Mouse (Mus musculus) testis, adult 2 months (tissue): ENCODE data around the gene Cacng7. TPM values are rescaled to one million over a fixed set of nuclear protein-coding genes. Genes with fewer than 3 reads are reported as not detected.

Experiments used
- H3K27ac ChIP-seq: fragments of 200-500 bp; 2 replicates; pipeline ENCODE4 v1.5.1; 2012; ENCODE audit warnings: low read depth, low read length; ENCODE audit not compliant: control insufficient read depth, insufficient read depth
- H3K27me3 ChIP-seq: fragments of 200-500 bp; 2 replicates; pipeline ENCODE4 v1.6.1; 2012; ENCODE audit warnings: mild to moderate bottlenecking, low read length, moderate library complexity; ENCODE audit not compliant: control insufficient read depth, insufficient read depth
- H3K36me3 ChIP-seq: fragments of 200-500 bp; 2 replicates; pipeline ENCODE4 v1.6.1; 2012; ENCODE audit warnings: mild to moderate bottlenecking, low read length; ENCODE audit not compliant: control insufficient read depth, insufficient read depth
- H3K4me1 ChIP-seq: fragments of 200-500 bp; 2 replicates; pipeline ENCODE4 v1.6.1; 2012; ENCODE audit warnings: low read length; ENCODE audit not compliant: control insufficient read depth, insufficient read depth
- H3K4me3 ChIP-seq: fragments of 200-500 bp; 2 replicates; pipeline ENCODE4 v1.5.1; 2012; ENCODE audit warnings: low read depth, mild to moderate bottlenecking, low read length, moderate library complexity, mixed read lengths; ENCODE audit not compliant: control insufficient read depth
- CTCF ChIP-seq: fragments of 200-500 bp; IDR thresholded peaks from 2 replicates; pipeline ENCODE4 v1.5.1; 2012; ENCODE audit warnings: low read depth, mild to moderate bottlenecking, inconsistent platforms, low read length, moderate library complexity; ENCODE audit not compliant: control insufficient read depth, insufficient read depth, insufficient replicate concordance
- POLR2A ChIP-seq: fragments of 200-500 bp; IDR thresholded peaks from 2 replicates; pipeline ENCODE4 v1.6.1; 2012; ENCODE audit warnings: low read depth, mild to moderate bottlenecking, inconsistent platforms, low read length, moderate library complexity; ENCODE audit not compliant: control insufficient read depth
- polyA plus RNA-seq: library from polyadenylated mRNA; depleted of rRNA; stranded (reverse); fragments of >200 nt; gene quantifications from 2 replicates; pipeline ENCODE4 v1.2.3, GENCODE M21; 2012

Gene Cacng7
- polyA plus RNA-seq, 1 experiment: 1.9 TPM

DNA sequence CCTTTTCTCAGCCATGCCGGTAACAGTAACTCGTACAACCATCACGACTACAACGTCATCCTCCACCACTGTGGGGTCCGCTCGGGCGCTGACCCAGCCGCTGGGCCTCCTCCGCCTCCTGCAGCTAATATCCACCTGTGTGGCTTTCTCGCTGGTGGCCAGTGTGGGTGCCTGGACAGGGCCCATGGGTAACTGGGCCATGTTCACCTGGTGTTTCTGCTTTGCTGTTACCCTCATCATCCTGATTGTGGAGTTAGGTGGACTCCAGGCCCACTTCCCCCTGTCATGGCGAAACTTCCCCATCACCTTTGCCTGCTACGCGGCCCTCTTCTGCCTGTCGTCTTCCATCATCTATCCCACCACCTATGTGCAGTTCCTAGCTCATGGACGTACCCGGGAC lies 36.0 kb upstream of the Cacng7 start:
- peaks cover under 1% of the 10 kb centered on the region for H3K4me1 ChIP-seq
- no peak overlapping the region for H3K4me3 ChIP-seq
- no peaks in the 10 kb centered on the region for H3K36me3 ChIP-seq
- H3K27ac ChIP-seq: no peak overlapping the region
- TF ChIP-seq CTCF (no peak), POLR2A (no peak)
- no peaks in the 10 kb centered on the region for H3K27me3 ChIP-seq

DNA sequence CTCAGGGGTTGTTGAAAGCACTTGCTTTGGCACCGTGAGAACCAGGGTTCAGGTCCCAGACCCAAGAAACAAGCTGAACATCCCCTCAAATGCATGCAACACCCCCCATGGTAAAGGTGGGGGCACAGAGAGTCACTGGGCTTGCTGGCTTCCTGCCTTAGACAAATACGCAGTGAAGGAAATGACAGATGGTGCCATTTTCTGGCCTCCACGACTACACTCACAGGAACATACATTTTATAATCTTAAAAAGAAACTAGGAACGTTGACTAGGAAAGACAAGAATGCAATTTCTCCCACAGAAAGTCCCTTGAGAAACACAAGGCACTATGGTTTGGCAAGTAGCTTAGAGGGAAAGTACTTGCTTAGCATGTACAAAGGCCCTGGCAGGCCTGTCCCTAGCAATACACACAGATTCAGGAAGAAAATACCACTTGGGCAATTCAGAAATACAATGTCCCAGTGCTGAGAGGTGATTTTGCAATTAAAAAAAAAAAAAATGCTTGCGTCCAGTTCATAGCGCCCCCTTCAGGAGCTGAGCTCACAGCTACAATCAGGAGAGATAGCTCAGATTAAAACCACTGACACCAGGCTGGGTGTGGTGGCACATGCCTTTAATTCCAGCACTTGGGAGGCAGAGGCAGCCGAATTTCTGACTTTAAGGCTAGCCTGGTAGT lies 32.7 kb upstream of the Cacng7 start:
- H3K4me3 ChIP-seq: no peak overlapping the region
- H3K27me3 ChIP-seq: peaks cover 5% of the 10 kb centered on the region; the same call in 1 of the 2 replicates
- H3K27ac ChIP-seq: no peak overlapping the region
- H3K4me1 ChIP-seq: peaks cover 13% of the 10 kb centered on the region
- no peaks in the 10 kb centered on the region for H3K36me3 ChIP-seq
- TF ChIP-seq POLR2A: no peak

DNA sequence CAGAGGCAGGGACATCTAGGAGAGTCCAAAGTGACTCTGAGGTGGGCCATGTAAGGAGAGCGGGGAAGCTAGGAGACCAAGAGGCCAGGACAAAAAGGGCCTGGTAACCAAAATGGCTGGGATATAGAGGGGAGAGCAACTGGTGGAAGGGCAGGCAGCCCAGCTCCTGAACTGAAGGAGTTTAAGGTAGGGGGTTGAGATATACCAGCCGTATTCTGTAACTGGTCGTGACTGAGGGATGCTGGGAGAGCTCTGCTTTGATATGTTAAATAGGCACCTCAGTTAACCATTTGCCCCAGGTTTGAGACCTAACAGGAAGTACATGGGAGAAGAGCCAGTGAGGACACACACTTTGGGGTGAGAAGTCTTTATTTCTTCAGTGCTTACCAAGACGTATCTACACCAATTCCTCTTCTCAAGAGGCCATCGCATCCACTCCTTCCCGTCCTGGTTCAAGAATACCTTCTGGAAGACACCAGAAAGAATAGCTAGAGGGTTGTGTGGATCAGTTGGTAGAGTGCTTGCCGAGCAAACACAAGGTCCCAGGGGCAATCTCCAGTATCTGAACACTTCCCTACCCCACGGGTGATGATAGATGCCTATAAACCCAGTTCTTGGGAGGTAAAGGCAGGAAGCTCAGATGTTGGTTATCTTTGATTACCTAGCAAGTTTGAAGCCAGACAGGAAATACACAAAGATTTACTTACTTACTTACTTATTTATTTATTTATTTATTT lies 31.7 kb upstream of the Cacng7 start:
- TF ChIP-seq POLR2A (no peak), CTCF (no peak)
- Histone ChIP-seq H3K4me3 (no peak overlapping the region), H3K27me3 (peaks cover 6% of the 10 kb centered on the region; the same call in 1 of the 2 replicates)

DNA sequence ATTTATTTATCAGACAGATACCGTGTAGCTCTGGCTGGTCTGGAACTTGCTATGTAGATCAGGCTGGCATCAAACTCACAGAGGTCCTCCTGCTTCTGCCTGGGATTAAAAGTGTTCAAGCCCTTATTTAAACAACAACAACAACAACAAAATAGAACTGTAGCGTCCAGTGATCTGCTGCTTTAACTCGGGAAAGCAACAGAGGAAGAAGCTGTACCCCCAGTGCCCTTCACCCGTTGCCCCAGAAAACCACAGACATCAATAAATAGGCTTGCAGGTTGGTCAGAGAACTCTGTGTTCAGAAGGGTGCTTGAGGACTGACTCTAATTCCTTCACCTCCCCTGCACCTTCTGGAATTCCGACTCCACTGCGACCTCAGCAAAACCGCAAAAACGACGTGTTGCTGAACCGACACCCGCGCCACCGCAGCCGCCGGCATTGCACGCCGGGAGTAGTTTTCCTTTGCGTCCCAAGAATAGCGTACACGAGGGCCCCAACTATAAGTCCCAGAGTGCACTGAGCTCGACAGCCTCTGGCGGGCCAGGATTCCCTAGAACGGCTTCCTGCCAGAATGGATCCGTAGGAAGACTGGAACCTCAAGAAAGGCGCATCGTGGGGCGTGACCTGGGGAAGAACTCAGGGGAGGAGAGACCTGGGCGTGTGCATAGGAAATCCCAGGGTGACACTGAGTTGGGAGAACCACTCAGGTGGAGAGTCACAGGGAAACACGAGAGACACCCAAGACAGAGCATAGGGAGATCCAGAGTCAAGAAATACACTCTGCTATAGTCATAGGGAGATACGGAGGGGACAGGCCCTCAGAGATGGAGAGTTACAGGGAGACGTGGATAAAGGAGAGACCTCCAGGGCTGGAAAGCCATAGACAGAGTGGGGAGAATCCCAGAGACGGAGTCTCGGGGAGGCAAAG lies 30.9 kb upstream of the Cacng7 start:
- Histone ChIP-seq H3K27ac (no peak overlapping the region), H3K4me1 (peaks cover 16% of the 10 kb centered on the region), H3K27me3 (peaks cover 6% of the 10 kb centered on the region; the same call in 1 of the 2 replicates), H3K36me3 (no peaks in the 10 kb centered on the region), H3K4me3 (peak overlapping the region; percentile 18; the same call in 1 of the 2 replicates)
- TF ChIP-seq CTCF (no peak), POLR2A (no peak)

More for the DNA sequence above, 31.7 kb upstream of the Cacng7 start:
- Histone ChIP-seq H3K36me3 (no peaks in the 10 kb centered on the region), H3K27ac (no peak overlapping the region), H3K4me1 (peaks cover 16% of the 10 kb centered on the region)

DNA sequence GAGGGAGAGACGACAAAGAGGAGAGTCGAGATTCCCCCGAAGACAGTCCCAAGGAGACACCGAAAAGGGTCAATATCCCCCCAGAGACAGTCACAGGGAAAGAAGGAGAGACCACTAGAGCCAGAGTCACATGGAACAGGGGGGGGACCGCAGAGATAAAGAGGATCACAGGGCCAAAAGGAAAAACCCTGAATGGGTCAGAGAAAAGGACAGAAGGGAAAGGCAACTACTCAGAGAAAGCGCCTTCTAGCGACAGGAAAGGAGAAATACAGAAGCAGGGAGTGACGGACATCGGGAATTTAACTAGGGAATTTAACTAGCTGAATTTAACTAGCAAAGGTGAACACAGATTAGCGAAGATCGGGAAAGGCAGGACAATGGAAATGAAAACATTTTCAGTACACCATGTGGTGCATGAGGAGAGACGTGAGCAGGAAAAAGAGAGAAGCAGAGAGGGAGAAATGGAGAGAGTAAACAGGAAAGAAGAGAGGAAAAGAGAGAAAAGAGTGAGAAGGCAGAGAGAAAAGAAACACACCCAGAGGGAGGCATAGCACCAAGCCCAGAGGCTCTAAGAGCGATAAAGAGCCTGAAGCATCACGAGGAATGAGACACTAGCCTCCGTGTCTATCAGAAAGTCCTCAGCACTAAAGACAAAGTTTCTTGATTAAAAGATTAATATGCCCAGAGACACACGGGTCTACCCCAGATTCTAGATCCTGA lies 30.0 kb upstream of the Cacng7 start:
- no peak for TF ChIP-seq POLR2A
- TF ChIP-seq CTCF: no peak
- Histone ChIP-seq H3K27ac (no peak overlapping the region), H3K4me1 (peaks cover 16% of the 10 kb centered on the region), H3K27me3 (peaks cover 6% of the 10 kb centered on the region; the same call in 1 of the 2 replicates), H3K4me3 (peak overlapping the region; percentile 18), H3K36me3 (no peaks in the 10 kb centered on the region)

DNA sequence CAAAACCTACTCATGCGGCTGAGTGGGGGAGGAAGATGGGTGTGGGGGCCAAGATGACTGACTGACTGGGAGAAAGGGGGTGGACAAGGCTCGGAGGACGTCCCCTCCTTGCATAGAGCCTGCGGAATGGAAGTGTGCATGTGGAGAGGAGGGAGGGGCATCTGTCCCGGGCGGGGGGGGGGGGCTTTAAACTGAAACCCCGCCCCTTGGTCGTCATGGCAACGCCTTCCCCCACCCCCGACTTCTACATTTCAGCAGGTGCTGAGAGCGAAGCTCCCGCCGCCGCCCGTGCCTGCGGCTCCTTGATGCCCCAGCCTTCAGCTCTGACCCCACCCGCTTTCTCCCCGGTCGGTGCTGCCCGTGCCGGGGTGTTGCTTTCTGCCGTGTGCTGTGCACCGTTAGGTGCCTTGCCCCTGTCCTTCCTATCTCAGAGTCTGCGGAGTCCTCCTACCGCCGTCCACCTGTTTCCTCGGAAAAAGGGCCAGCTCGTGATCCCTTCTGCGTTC lies 29.4 kb upstream of the Cacng7 start:
- no peak for TF ChIP-seq CTCF
- TF ChIP-seq POLR2A: no peak
- Histone ChIP-seq H3K4me3 (peak overlapping the region; percentile 18), H3K27me3 (peaks cover 6% of the 10 kb centered on the region; the same call in 1 of the 2 replicates), H3K27ac (no peak overlapping the region), H3K36me3 (no peaks in the 10 kb centered on the region), H3K4me1 (peaks cover 16% of the 10 kb centered on the region)
